Mouse (Mus musculus): Measurements from ENCODE around the gene Vmn1r221. TPM values are rescaled to one million over a fixed set of nuclear protein-coding genes. Genes with fewer than 3 reads are reported as not detected.

The Vmn1r221 gene
- polyA plus RNA-seq, 1 experiment = not detected

DNA sequence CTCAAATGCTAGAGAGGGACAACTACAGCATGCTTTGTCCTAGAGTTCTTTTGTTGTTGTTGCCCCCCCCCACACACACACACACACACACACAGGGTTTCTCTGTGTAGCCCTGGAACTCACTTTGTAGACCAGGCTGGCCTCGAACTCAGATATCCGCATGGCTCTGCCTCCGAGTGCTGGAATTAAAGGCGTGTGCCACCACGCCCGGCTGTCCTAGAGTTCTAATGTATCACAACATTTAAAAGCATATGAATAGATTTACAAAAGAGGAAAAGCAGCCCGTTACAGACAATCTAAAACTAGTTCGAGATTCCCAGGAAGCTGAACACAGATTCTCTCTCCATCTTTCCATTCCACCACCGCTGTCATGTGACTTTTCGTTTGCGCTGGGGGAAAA, 55.8 kb downstream of the Vmn1r221 start:
- 40% methylated on average over 11 of the region's 11 CpGs for WGBS
- TF ChIP-seq POLR2A (IDR thresholded peaks at IDR 0.05; ENCODE audit: low read depth, low read length) (no peak), CTCF (conservative IDR thresholded peaks at IDR 0.05; ENCODE audit: insufficient read depth, insufficient read length, low read depth, low read length) (no peak)
- DNase-seq = no peak
- Histone ChIP-seq H3K36me3 (ENCODE audit: control insufficient read depth, insufficient read depth, low read length) (no peaks in the 10 kb centered on the region), H3K4me3 (ENCODE audit: insufficient read depth, low read depth, low read length) (no peak overlapping the region), H3K27ac (ENCODE audit: insufficient read depth, low read depth, low read length) (no peak overlapping the region), H3K27me3 (replicated peaks; ENCODE audit: control insufficient read depth, insufficient read depth, low read length) (no peaks in the 10 kb centered on the region; the same call in 1 of the 2 replicates), H3K4me1 (ENCODE audit: control insufficient read depth, insufficient read depth, low read length) (no peaks in the 10 kb centered on the region)

DNA sequence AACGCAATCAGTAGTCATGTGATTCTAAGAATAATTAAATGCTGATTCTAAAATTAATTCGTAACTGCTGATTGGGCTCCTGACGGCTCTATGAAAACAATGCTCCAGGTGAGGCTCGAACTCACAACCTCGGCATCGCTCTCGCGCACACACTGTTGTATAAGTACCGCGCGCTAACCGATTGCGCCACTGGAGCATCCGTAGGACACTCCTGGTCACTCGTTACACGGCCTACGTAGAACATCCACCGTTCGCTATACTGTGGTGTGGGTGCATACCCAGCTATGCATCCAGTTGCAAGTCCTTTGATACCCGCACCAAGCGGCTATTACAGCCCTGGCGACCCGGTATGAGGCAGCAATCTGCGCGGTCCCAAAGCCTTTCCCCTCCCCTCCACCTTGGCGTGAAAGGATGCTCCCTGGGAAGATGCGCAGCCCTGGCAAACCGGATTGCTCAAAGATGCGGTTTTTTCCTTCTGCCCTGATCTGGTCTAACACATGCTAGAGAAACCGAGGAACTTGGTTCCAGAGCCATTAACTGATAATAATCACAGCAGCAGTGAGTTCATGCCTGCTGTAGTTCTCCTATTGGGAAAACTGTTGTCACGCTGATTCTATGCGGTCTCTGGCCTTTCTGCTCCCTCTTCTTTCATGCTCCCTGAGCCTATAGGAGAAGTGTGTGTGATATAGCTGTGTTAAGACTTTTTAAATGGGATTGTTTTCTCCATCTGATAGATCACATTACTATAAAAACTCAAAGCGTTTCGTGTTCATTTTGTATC, 56.6 kb downstream of the Vmn1r221 start:
- H3K4me1 ChIP-seq (ENCODE audit: control insufficient read depth, insufficient read depth, low read length) = no peaks in the 10 kb centered on the region
- 5% methylated on average over 34 of the region's 34 CpGs for WGBS
- no peak overlapping the region for H3K4me3 ChIP-seq (ENCODE audit: insufficient read depth, low read depth, low read length)
- no peaks in the 10 kb centered on the region; the same call in 1 of the 2 replicates for H3K27me3 ChIP-seq (replicated peaks; ENCODE audit: control insufficient read depth, insufficient read depth, low read length)
- H3K27ac ChIP-seq (ENCODE audit: insufficient read depth, low read depth, low read length) = no peak overlapping the region
- TF ChIP-seq CTCF (conservative IDR thresholded peaks at IDR 0.05; ENCODE audit: insufficient read depth, insufficient read length, low read depth, low read length) (no peak), POLR2A (IDR thresholded peaks at IDR 0.05; ENCODE audit: low read depth, low read length) (no peak)
- DNase-seq = no peak
- H3K36me3 ChIP-seq (ENCODE audit: control insufficient read depth, insufficient read depth, low read length) = no peaks in the 10 kb centered on the region

Other genes starting within 250 kb of the Vmn1r221 start
- not detected in 2 replicates for gene Vmn1r213, start 206.5 kb upstream of the Vmn1r221 start, polyA plus RNA-seq (2012; rRNA removed)
- gene Vmn1r214, start 183.7 kb upstream of the Vmn1r221 start, polyA plus RNA-seq (2012; rRNA removed) = not detected in 2 replicates
- not detected in 2 replicates for gene Vmn1r215, start 146.1 kb upstream of the Vmn1r221 start, polyA plus RNA-seq (2012; rRNA removed)
- gene Vmn1r217, start 95.9 kb upstream of the Vmn1r221 start, polyA plus RNA-seq (2012; rRNA removed) = not detected in 2 replicates
- gene Vmn1r218, start 81.0 kb upstream of the Vmn1r221 start, polyA plus RNA-seq (2012; rRNA removed) = not detected in 2 replicates
- not detected in 2 replicates for gene Vmn1r219, start 54.8 kb upstream of the Vmn1r221 start, polyA plus RNA-seq (2012; rRNA removed)
- gene Vmn1r220, start 26.2 kb upstream of the Vmn1r221 start, polyA plus RNA-seq (2012; rRNA removed) = not detected in 2 replicates
- gene Vmn1r222, start 21.8 kb downstream of the Vmn1r221 start, polyA plus RNA-seq (2012; rRNA removed) = not detected in 2 replicates
- gene Vmn1r223, start 33.0 kb downstream of the Vmn1r221 start, polyA plus RNA-seq (2012; rRNA removed) = not detected in 2 replicates
- gene Zfp322a, start 155.1 kb downstream of the Vmn1r221 start, polyA plus RNA-seq (2012; rRNA removed) = 1.1 and 1.9 TPM in 2 replicates
- 3.3 and 3.9 TPM in 2 replicates for gene Abt1, start 209.7 kb downstream of the Vmn1r221 start, polyA plus RNA-seq (2012; rRNA removed)